Mouse (Mus musculus): Measurements from ENCODE around the gene Zfp973.
"Not testable (repeated sequence)": the region's sequence is repeated elsewhere in the genome, so short reads cannot be mapped to it uniquely, and the experiment has no call there.

Zfp973 gene

GRCm38 (mm10) chr2:176670222-176670621 lies at the start of gene Zfp973:
TSS of gene Zfp973 (plus strand) at chr2:176670522.
- DNase-seq, result not testable (repeated sequence)

- not testable (repeated sequence) for DNase-seq
Measured at GRCm38 (mm10) chr2:176636244-176636643, 34.1 kb upstream of the Zfp973 start, which contains the start of gene Gm14308. TSS of gene Gm14308 (minus strand) at chr2:176636344.

- DNase-seq, result peak; percentile 72
Measured at GRCm38 (mm10) chr2:176708051-176708450, 37.7 kb downstream of the Zfp973 start, which contains the start of gene Gm14305. TSS of gene Gm14305 (plus strand) at chr2:176708328.
